Mouse (Mus musculus) forebrain, embryonic 11.5 days (tissue): ENCODE results near the gene 1700029I15Rik. TPM values are rescaled to one million over a fixed set of nuclear protein-coding genes. Genes with fewer than 3 reads are reported as not detected.
A peak's percentile ranks its signal among the peaks of the same experiment; 100 is the strongest.

Source experiments
- ATAC-seq: fragments of 200-750 bp; cut with Nextera tagmentation; replicated peaks from 2 replicates; pipeline ENCODE4 v1.8.0; 2017; ENCODE audit warnings: moderate TSS enrichment; ENCODE audit not compliant: low FRiP score
- DNase-seq: peaks from one replicate; pipeline ENCODE4 v3.0.0-alpha.2; 2017; ENCODE audit warnings: low spot score
- H3K27ac ChIP-seq: fragments of 300-500 bp; sonication (generic); 2 replicates; pipeline ENCODE4 v1.5.1; 2014; ENCODE audit warnings: low read depth, low read length
- H3K27me3 ChIP-seq: fragments of 300-500 bp; sonication (generic); 2 replicates; pipeline ENCODE4 v1.6.1; 2014; ENCODE audit warnings: mild to moderate bottlenecking, low read length, mixed read lengths; ENCODE audit not compliant: control insufficient read depth, insufficient read depth
- H3K36me3 ChIP-seq: fragments of 300-500 bp; sonication (generic); 2 replicates; pipeline ENCODE4 v1.6.1; 2014; ENCODE audit warnings: mild to moderate bottlenecking, low read length, moderate library complexity, mixed read lengths; ENCODE audit not compliant: control insufficient read depth, insufficient read depth
- H3K4me1 ChIP-seq: fragments of 300-500 bp; sonication (generic); replicated peaks from 2 replicates; pipeline ENCODE4 v1.6.1; 2014; ENCODE audit warnings: low read length, mixed read lengths; ENCODE audit not compliant: control insufficient read depth, insufficient read depth
- H3K4me2 ChIP-seq: fragments of 300-500 bp; sonication (generic); 2 replicates; pipeline ENCODE4 v1.6.1; 2014; ENCODE audit warnings: low read depth, mild to moderate bottlenecking, low read length, moderate library complexity, mixed read lengths; ENCODE audit not compliant: severe bottlenecking
- H3K4me3 ChIP-seq: fragments of 300-500 bp; sonication (generic); 2 replicates; pipeline ENCODE4 v1.5.1; 2014; ENCODE audit warnings: low read depth, low read length
- H3K9ac ChIP-seq: fragments of 300-500 bp; sonication (generic); 2 replicates; pipeline ENCODE4 v1.6.1; 2014; ENCODE audit warnings: low read length
- H3K9me3 ChIP-seq: fragments of 300-500 bp; sonication (generic); 2 replicates; pipeline ENCODE4 v1.6.1; 2016; ENCODE audit warnings: low read length, mixed read lengths; ENCODE audit not compliant: control insufficient read depth
- WGBS: fragments of 180-500 bp; shearing (Covaris S2); extraction: QIAGEN DNeasy Blood & Tissue Kit; methylation state at CpG from one replicate; pipeline ENCODE4 v1.1.7; 2014; 5-methylcytosine and 5-hydroxymethylcytosine counted together
- microRNA-seq: library from miRNA; unstranded; fragments of <30 nt; microRNA quantifications from one replicate; pipeline ENCODE4, GENCODE M21; 2016; ENCODE audit not compliant: insufficient number of aligned reads
- polyA plus RNA-seq: library from polyadenylated mRNA; unstranded; fragments of >200 nt; fragmentation: Nextera tagmentation; extraction: Ambion mirVana; gene quantifications from 2 replicates; pipeline ENCODE4 v1.2.1, GENCODE M21; 2014

Gene 1700029I15Rik
- polyA plus RNA-seq, 1 experiment from 2014 or later, result 3.6 TPM

- Histone ChIP-seq H3K4me1 (peaks cover 11% of the 10 kb centered on the region), H3K27ac (no peak overlapping the region), H3K4me3 (peak overlapping the region; percentile 66), H3K36me3 (no peaks in the 10 kb centered on the region), H3K4me2 (peak overlapping the region; percentile 84), H3K27me3 (no peaks in the 10 kb centered on the region), H3K9me3 (no peaks in the 10 kb centered on the region), H3K9ac (peak overlapping the region; percentile 70; the same call in 1 of the 2 replicates)
- 56% methylated on average over 17 of the region's 17 CpGs for WGBS
- DNase-seq (no peak), ATAC-seq (no peak)
Observed at GRCm38 (mm10) chr2:92432299-92433295, 50.3 kb downstream of the 1700029I15Rik start.

GRCm38 (mm10) chr2:92433578-92434374 lies 51.4 kb downstream of the 1700029I15Rik start, which contains the start of gene Cry2:
Gene Cry2, minus strand, starts transcription at chr2:92434043.
- Histone ChIP-seq H3K4me3 (peak within 1 kb of the TSS; percentile 66), H3K36me3 (no peaks in the 10 kb centered on the region), H3K9me3 (no peaks in the 10 kb centered on the region), H3K9ac (peak within 1 kb of the TSS; percentile 70), H3K27me3 (no peaks in the 10 kb centered on the region), H3K27ac (no peak within 1 kb of the TSS), H3K4me1 (peaks cover 11% of the 10 kb centered on the region), H3K4me2 (peak within 1 kb of the TSS; percentile 84)
- under 1% methylated on average over 75 of the region's 76 CpGs for WGBS
- DNase-seq, result peak; percentile 99
- peak; percentile 99 for ATAC-seq

- Histone ChIP-seq H3K4me1 (peaks cover 11% of the 10 kb centered on the region), H3K9me3 (no peaks in the 10 kb centered on the region), H3K27ac (no peak overlapping the region), H3K9ac (peak overlapping the region; percentile 50; the same call in 1 of the 2 replicates), H3K27me3 (no peaks in the 10 kb centered on the region), H3K4me3 (peak overlapping the region; percentile 66), H3K4me2 (peak overlapping the region; percentile 84), H3K36me3 (no peaks in the 10 kb centered on the region)
- WGBS, result 8% methylated on average over 12 of the region's 12 CpGs
- no peak for DNase-seq
- ATAC-seq, result no peak
Observed at GRCm38 (mm10) chr2:92434375-92434745, 52.0 kb downstream of the 1700029I15Rik start.

GRCm38 (mm10) chr2:92435023-92435422 lies 52.7 kb downstream of the 1700029I15Rik start:
- Histone ChIP-seq H3K4me2 (0 out of 2 replicates have a peak overlapping the region, but pooled peaks have one; percentile 84), H3K27ac (no peak overlapping the region), H3K27me3 (no peaks in the 10 kb centered on the region), H3K4me3 (no peak overlapping the region), H3K9me3 (no peaks in the 10 kb centered on the region), H3K4me1 (peaks cover 11% of the 10 kb centered on the region), H3K9ac (no peak overlapping the region), H3K36me3 (no peaks in the 10 kb centered on the region)
- 50% methylated on average over 6 of the region's 6 CpGs for WGBS
- ATAC-seq, result no peak
- no peak for DNase-seq

Small RNAs within 50 kb of the gene (microRNA-seq; reads per million reads assigned to microRNA genes)
- not detected for gene Mir7000

Other genes with a start within 250 kb of the 1700029I15Rik start
- gene Pex16, start 7.9 kb upstream of the 1700029I15Rik start, polyA plus RNA-seq, result 18.2 and 22.9 TPM in 2 replicates
- 16.1 and 16.4 TPM in 2 replicates for gene Large2, start 7.7 kb upstream of the 1700029I15Rik start, polyA plus RNA-seq
- gene Mapk8ip1, start 18.7 kb downstream of the 1700029I15Rik start, polyA plus RNA-seq, result 35.9 and 41.4 TPM in 2 replicates
- gene Cry2, start 51.5 kb downstream of the 1700029I15Rik start, polyA plus RNA-seq, result 24.0 and 25.5 TPM in 2 replicates
- gene Slc35c1, start 78.0 kb downstream of the 1700029I15Rik start, polyA plus RNA-seq, result 11.6 and 12.8 TPM in 2 replicates
- gene Chst1, start 217.2 kb downstream of the 1700029I15Rik start, polyA plus RNA-seq, result 7.2 and 7.8 TPM in 2 replicates